21 mouse cellular contexts compared by ENCODE assay signal in the genomic region with DNA sequence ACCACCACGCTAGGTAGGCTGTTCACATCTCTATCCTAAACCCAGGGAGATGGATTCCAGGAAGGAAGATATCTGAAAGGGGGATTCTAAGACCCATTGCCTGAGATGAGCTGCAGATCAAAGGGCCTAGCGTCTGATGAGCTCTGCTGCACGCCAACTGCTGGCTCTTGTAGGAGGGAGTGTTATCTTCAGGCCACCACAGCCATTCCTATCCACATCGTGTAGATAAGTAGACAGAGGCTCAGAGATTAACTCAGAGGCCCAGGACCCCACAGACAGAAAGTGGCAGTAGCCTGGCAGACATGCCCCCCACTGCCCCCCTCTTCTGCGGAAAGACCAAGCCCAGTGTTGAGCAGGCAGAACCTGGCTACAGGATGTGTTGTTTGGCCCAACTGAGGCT.
DNase-seq lines count a peak whose midpoint lies in the region; ATAC-seq and TF ChIP-seq lines count a peak whose summit lies in the region.
"Had no signal": no experiment of that assay in that cellular context is flagged by ENCODE, and none has a peak within 500 bp of the region (broad histone marks: within the 10 kb centered on the region; RNA-seq: fewer than 3 reads in every experiment).

No protein-coding gene starts in this region.

- no peak overlapping the region for H3K4me3 ChIP-seq in liver, postnatal 0 days (ENCODE audit: low read depth, low read length)
- no peak overlapping the region for H3K4me3 ChIP-seq in liver, embryonic 11.5 days (ENCODE audit: low read depth, low read length)
- H3K4me3 ChIP-seq in liver, embryonic 15.5 days (replicated peaks) = no peak overlapping the region
- no peak overlapping the region for H3K4me3 ChIP-seq in forebrain, embryonic 14.5 days (ENCODE audit: low read depth, low read length)
- H3K4me3 ChIP-seq: embryonic facial prominence, embryonic 12.5 days; heart, adult 2 months; heart, embryonic 15.5 days; hindbrain, embryonic 10.5 days had no signal

- H3K27ac ChIP-seq in liver, postnatal 0 days (ENCODE audit: low read depth) = no peak overlapping the region
- no peak overlapping the region for H3K27ac ChIP-seq in liver, embryonic 11.5 days (ENCODE audit: low read depth, low read length)
- H3K27ac ChIP-seq in liver, embryonic 15.5 days (replicated peaks) = no peak overlapping the region
- H3K27ac ChIP-seq in forebrain, embryonic 14.5 days (ENCODE audit: low read depth, low read length) = no peak overlapping the region
- H3K27ac ChIP-seq: embryonic facial prominence, embryonic 12.5 days; heart, adult 2 months; heart, embryonic 15.5 days; hindbrain, embryonic 14.5 days had no signal

- no peak for TF ChIP-seq EP300 in liver, postnatal 0 days (IDR thresholded peaks at IDR 0.05; ENCODE audit: low read depth)

- TF ChIP-seq CTCF in liver, postnatal 0 days (IDR thresholded peaks at IDR 0.05; ENCODE audit: low read depth) = no peak

- peaks cover 11% of the 10 kb centered on the region for H3K4me1 ChIP-seq in liver, postnatal 0 days (ENCODE audit: insufficient read depth)
- H3K4me1 ChIP-seq in liver, embryonic 11.5 days (replicated peaks; ENCODE audit: control insufficient read depth, insufficient read depth, low read length) = peaks cover 20% of the 10 kb centered on the region
- H3K4me1 ChIP-seq in liver, embryonic 15.5 days (replicated peaks) = peaks cover 31% of the 10 kb centered on the region
- no peaks in the 10 kb centered on the region; the same call in 1 of the 2 replicates for H3K4me1 ChIP-seq in forebrain, embryonic 14.5 days (ENCODE audit: control insufficient read depth, insufficient read depth, low read length)

- peak; percentile 33 for DNase-seq in liver
- DNase-seq in liver, postnatal 0 days = no peak
- no peak for DNase-seq in liver, embryonic 11.5 days (ENCODE audit: low spot score)
- DNase-seq in yolk sac, embryonic 10.5 days (ENCODE audit: low spot score) = peak; percentile 38
- DNase-seq in forebrain, embryonic 14.5 days (ENCODE audit: low spot score) = no peak
- no peak for DNase-seq in spleen, postnatal 10 days (ENCODE audit: low spot score in 2 of 2)
- DNase-seq in heart, postnatal 36 days = no peak
- DNase-seq: adrenal gland, postnatal 10 days; cerebellum, adult 18-20 months; cerebellum, adult 9-11 months; embryo, embryonic 11 days; gastrocnemius, postnatal 14 days; heart, postnatal 14 days had no signal

- intact Hi-C loops in heart, postnatal 36 days (cut with DNase I) = no loop called here

- 31% methylated on average over 5 of the region's 5 CpGs for WGBS in liver, postnatal 0 days (ENCODE audit: insufficient replicate concordance)
- 24% methylated on average over 5 of the region's 5 CpGs for WGBS in liver, embryonic 11.5 days
- WGBS in liver, embryonic 15.5 days (ENCODE audit: insufficient replicate concordance) = 13% methylated on average over 5 of the region's 5 CpGs
- WGBS in forebrain, embryonic 14.5 days = 74% methylated on average over 5 of the region's 5 CpGs

- H3K36me3 ChIP-seq in liver, postnatal 0 days (replicated peaks; ENCODE audit: insufficient read depth, low read length) = no peaks in the 10 kb centered on the region
- no peaks in the 10 kb centered on the region for H3K36me3 ChIP-seq in liver, embryonic 11.5 days (ENCODE audit: control insufficient read depth, insufficient read depth, low read length)
- H3K36me3 ChIP-seq in liver, embryonic 15.5 days (replicated peaks) = no peaks in the 10 kb centered on the region
- no peaks in the 10 kb centered on the region for H3K36me3 ChIP-seq in forebrain, embryonic 14.5 days (ENCODE audit: control insufficient read depth, insufficient read depth, low read length)
- H3K36me3 ChIP-seq: embryonic facial prominence, embryonic 12.5 days; heart, embryonic 15.5 days; hindbrain, embryonic 10.5 days had no signal

- H3K4me2 ChIP-seq in liver, postnatal 0 days (ENCODE audit: low read depth, low read length) = no peak overlapping the region
- H3K4me2 ChIP-seq in liver, embryonic 11.5 days = no peak overlapping the region
- no peak overlapping the region for H3K4me2 ChIP-seq in liver, embryonic 15.5 days
- H3K4me2 ChIP-seq in forebrain, embryonic 14.5 days (ENCODE audit: low read length) = no peak overlapping the region
- H3K4me2 ChIP-seq: embryonic facial prominence, embryonic 12.5 days; heart, embryonic 11.5 days; heart, embryonic 15.5 days; hindbrain, embryonic 14.5 days had no signal

- ATAC-seq in liver, postnatal 0 days = no peak
- peak; percentile 80 for ATAC-seq in liver, embryonic 11.5 days (replicated peaks; ENCODE audit: low FRiP score)
- peak; percentile 44; the same call in 1 of the 2 replicates for ATAC-seq in liver, embryonic 15.5 days (ENCODE audit: insufficient read depth)
- no peak for ATAC-seq in forebrain, embryonic 14.5 days
- ATAC-seq: forebrain, postnatal 0 days had no signal

- H3K27me3 ChIP-seq in liver, postnatal 0 days (ENCODE audit: insufficient read depth, low read length) = 0 out of 2 replicates have a peak, but pooled peaks cover 6% of the 10 kb centered on the region
- H3K27me3 ChIP-seq in liver, embryonic 11.5 days (replicated peaks; ENCODE audit: control insufficient read depth, insufficient read depth, low read length) = peaks cover 22% of the 10 kb centered on the region
- peaks cover 35% of the 10 kb centered on the region for H3K27me3 ChIP-seq in liver, embryonic 15.5 days
- H3K27me3 ChIP-seq in forebrain, embryonic 14.5 days (replicated peaks; ENCODE audit: control insufficient read depth, insufficient read depth, low read length) = 0 out of 2 replicates have a peak, but pooled peaks cover 3% of the 10 kb centered on the region

- no peak overlapping the region for H3K9ac ChIP-seq in liver, postnatal 0 days (replicated peaks)
- no peak overlapping the region for H3K9ac ChIP-seq in liver, embryonic 11.5 days (ENCODE audit: low read depth, low read length)
- no peak overlapping the region for H3K9ac ChIP-seq in liver, embryonic 15.5 days
- no peak overlapping the region for H3K9ac ChIP-seq in forebrain, embryonic 14.5 days (ENCODE audit: low read length)
- H3K9ac ChIP-seq: embryonic facial prominence, embryonic 12.5 days; forebrain, postnatal 0 days; heart, embryonic 15.5 days; hindbrain, embryonic 14.5 days had no signal

- H3K9me3 ChIP-seq in liver, postnatal 0 days (ENCODE audit: low read length) = no peaks in the 10 kb centered on the region
- H3K9me3 ChIP-seq in liver, embryonic 11.5 days (ENCODE audit: control insufficient read depth, low read length) = no peaks in the 10 kb centered on the region
- H3K9me3 ChIP-seq in liver, embryonic 15.5 days (replicated peaks) = no peaks in the 10 kb centered on the region
- H3K9me3 ChIP-seq in forebrain, embryonic 14.5 days (replicated peaks; ENCODE audit: control insufficient read depth, low read length) = no peaks in the 10 kb centered on the region
- H3K9me3 ChIP-seq: embryonic facial prominence, embryonic 12.5 days; heart, embryonic 15.5 days; hindbrain, embryonic 10.5 days had no signal

Comparison
In these comparisons a context has a peak if more than half of its experiments do, and no peak if none do; other contexts are left out.
1. DNase-seq: peak in liver (single experiment) and yolk sac, embryonic 10.5 days (single experiment); none in liver, postnatal 0 days (single experiment), liver, embryonic 11.5 days (single experiment), forebrain, embryonic 14.5 days (single experiment), spleen, postnatal 10 days (0 of 2) and heart, postnatal 36 days (0 of 2).
2. ATAC-seq: peak in liver, embryonic 11.5 days (single experiment) and liver, embryonic 15.5 days (single experiment); none in liver, postnatal 0 days (single experiment) and forebrain, embryonic 14.5 days (single experiment).